Mouse (Mus musculus): Measurements from ENCODE around the gene Ndufc2. TPM values are rescaled to one million over a fixed set of nuclear protein-coding genes. Genes with fewer than 3 reads are reported as not detected.

Gene Ndufc2
- polyA plus RNA-seq, 1 experiment from 2014 or later = 221 TPM

GRCm38 (mm10) chr7:97416473-97416872, 16.7 kb downstream of the Ndufc2 start:
- ATAC-seq (ENCODE audit: low read depth) = no peak
- WGBS (ENCODE audit: insufficient replicate concordance) = 70% methylated on average over 4 of the region's 4 CpGs
- Histone ChIP-seq H3K4me1 (replicated peaks) (peaks cover 2% of the 10 kb centered on the region; the same call in 1 of the 2 replicates), H3K4me2 (no peak overlapping the region), H3K4me3 (replicated peaks) (no peak overlapping the region), H3K9me3 (replicated peaks) (no peaks in the 10 kb centered on the region), H3K27me3 (no peaks in the 10 kb centered on the region), H3K9ac (no peak overlapping the region), H3K27ac (no peak overlapping the region), H3K36me3 (0 out of 2 replicates have a peak, but pooled peaks cover 4% of the 10 kb centered on the region)
- no peak for DNase-seq

DNA sequence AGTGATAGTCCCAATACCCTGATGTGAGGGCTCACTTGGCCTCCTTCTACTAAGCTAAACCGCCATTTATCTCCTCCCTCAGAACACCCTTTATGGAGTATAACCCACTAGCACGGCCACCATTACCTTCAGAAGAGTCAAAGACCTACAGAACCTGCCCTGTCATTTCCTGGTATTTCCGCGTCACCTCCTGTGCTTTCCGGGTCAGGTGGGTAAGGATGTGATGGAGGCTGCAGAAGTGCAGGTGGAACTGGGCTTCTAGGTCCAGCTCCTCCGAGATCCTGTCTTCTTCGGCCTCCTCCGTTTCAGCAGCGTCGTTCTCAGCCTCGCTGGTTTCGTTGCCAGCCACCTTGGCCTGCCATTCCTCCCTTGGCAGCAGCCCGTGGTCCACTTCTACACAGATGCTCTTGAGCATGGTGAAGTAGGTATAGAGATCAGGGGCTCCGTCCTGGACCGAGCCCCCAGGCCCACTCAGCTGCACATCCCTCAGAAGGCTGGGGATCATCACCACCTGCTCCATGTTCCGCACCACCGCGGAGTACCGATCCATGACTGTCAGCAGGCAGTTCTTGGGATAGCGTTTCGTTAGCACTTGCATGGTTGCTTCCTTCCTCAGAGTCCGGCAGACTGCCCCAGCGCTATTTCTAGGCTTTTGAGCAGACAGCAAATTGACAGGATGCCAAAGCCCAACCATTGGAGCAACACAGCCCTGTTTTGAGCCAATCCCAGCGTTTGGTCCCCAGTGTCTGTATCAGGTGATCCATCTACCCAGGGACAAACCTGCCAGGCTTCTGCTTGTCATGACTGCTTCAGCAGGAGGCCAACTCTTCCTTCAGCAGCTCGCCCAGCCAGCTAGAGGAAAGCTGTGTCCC, 17.3 kb downstream of the Ndufc2 start, which contains the start of gene Thrsp:
Thrsp (minus strand) TSS at position 825 of the 872 bp plus-strand sequence.
- DNase-seq (no peak), ATAC-seq (ENCODE audit: low read depth) (no peak)
- Histone ChIP-seq H3K4me3 (replicated peaks) (no peak within 1 kb of the TSS), H3K36me3 (0 out of 2 replicates have a peak, but pooled peaks cover 2% of the 10 kb centered on the region), H3K4me2 (no peak within 1 kb of the TSS), H3K27ac (no peak within 1 kb of the TSS), H3K9ac (no peak within 1 kb of the TSS), H3K4me1 (replicated peaks) (peaks cover 2% of the 10 kb centered on the region; the same call in 1 of the 2 replicates), H3K27me3 (no peaks in the 10 kb centered on the region), H3K9me3 (replicated peaks) (no peaks in the 10 kb centered on the region)
- 63% methylated on average over 25 of the region's 25 CpGs for WGBS (ENCODE audit: insufficient replicate concordance)

DNA sequence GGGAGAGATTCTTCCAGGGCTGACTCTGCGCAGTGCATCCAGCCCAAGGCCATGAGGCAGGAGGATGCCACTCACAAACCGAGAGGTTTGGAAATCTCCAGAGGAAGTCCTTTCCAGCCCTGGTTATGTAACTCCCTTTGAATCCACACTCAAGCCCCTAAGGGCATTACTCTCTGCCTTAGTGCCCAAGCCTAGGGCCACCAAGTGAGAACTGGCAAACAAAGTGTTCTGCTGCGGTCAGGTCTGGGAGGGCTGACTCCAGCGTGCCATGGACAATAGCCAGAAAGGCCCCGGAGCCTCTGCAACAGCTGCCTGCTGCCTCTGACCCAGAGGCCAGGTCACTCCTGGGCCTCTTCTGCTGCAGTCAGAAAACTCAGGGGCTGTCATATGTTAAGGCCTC, 18.9 kb downstream of the Ndufc2 start:
- H3K27me3 ChIP-seq = no peaks in the 10 kb centered on the region
- peaks cover 2% of the 10 kb centered on the region; the same call in 1 of the 2 replicates for H3K4me1 ChIP-seq (replicated peaks)
- no peak overlapping the region for H3K4me3 ChIP-seq (replicated peaks)
- no peak overlapping the region for H3K27ac ChIP-seq
- DNase-seq = no peak
- H3K9ac ChIP-seq = no peak overlapping the region
- no peaks in the 10 kb centered on the region for H3K9me3 ChIP-seq (replicated peaks)
- no peak overlapping the region for H3K4me2 ChIP-seq
- no peaks in the 10 kb centered on the region for H3K36me3 ChIP-seq
- 76% methylated on average over 5 of the region's 5 CpGs for WGBS (ENCODE audit: insufficient replicate concordance)
- no peak for ATAC-seq (ENCODE audit: low read depth)

DNA sequence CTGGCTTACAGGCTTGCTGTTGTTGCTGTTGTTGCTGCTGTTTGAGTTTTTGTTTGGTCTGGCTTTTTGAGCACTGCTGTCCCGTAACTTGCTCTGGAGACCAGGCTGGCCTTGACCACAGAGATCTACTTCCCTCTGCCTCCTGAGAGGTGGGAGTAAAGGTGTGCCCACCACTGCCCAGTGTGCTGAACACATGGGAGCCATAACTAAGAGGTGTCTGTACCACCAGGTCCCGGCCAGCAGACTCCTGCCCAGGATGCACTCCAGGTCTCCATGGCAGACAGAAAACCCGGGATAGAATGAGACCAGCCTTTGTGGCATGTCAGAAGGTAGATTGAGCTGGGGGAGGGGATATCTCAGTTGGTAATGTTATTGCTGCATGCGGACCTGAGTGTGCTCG, 19.4 kb downstream of the Ndufc2 start:
- no peak overlapping the region for H3K27ac ChIP-seq
- no peaks in the 10 kb centered on the region for H3K27me3 ChIP-seq
- no peaks in the 10 kb centered on the region for H3K9me3 ChIP-seq (replicated peaks)
- WGBS (ENCODE audit: insufficient replicate concordance) = 68% methylated on average over 5 of the region's 5 CpGs
- DNase-seq (no peak), ATAC-seq (ENCODE audit: low read depth) (no peak)
- H3K36me3 ChIP-seq = no peaks in the 10 kb centered on the region
- H3K4me3 ChIP-seq (replicated peaks) = no peak overlapping the region
- no peaks in the 10 kb centered on the region for H3K4me1 ChIP-seq (replicated peaks)
- no peak overlapping the region for H3K9ac ChIP-seq
- no peak overlapping the region for H3K4me2 ChIP-seq

GRCm38 (mm10) chr7:97420406-97420805, 20.6 kb downstream of the Ndufc2 start:
- no peak overlapping the region for H3K4me2 ChIP-seq
- peaks cover 3% of the 10 kb centered on the region; the same call in 1 of the 2 replicates for H3K4me1 ChIP-seq (replicated peaks)
- no peaks in the 10 kb centered on the region for H3K36me3 ChIP-seq
- 57% methylated on average over 1 of the region's 1 CpGs for WGBS (ENCODE audit: insufficient replicate concordance)
- H3K9me3 ChIP-seq (replicated peaks) = no peaks in the 10 kb centered on the region
- H3K4me3 ChIP-seq (replicated peaks) = no peak overlapping the region
- H3K27ac ChIP-seq = no peak overlapping the region
- ATAC-seq (ENCODE audit: low read depth) (no peak), DNase-seq (no peak)
- H3K9ac ChIP-seq = no peak overlapping the region
- no peaks in the 10 kb centered on the region for H3K27me3 ChIP-seq

DNA sequence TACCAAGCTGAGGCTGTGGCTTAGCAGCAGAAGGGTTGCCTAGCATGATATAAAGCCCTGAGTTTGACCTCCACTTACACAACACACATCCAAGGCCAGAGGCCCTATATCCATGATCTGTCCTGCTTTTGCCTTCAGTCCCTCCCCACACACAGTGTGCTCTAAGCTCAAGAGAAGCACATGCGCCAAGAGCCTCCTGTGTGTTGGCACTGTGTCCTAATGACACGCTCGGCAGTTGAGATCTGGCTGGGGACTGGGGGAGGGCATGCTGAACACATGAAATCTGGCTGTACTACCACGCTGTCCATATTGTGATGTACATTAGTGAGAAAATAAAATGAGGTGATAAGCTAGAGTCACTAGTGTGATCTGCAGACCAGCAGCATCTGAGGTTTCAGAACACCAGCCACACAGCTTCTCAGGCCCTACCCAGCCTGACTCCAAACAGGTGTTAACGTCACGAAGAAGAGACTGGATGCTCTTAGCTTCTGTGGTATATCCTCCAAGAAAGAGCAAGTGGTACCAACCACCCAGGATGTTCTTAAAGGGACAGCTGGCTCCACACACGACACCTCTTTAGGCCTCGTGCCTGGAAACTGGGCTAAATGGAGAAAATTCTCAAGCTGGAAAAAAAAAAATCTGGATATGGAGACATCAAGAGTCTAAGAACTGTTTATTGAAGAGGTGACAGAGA, 21.3 kb downstream of the Ndufc2 start:
- Histone ChIP-seq H3K27ac (no peak overlapping the region), H3K27me3 (no peaks in the 10 kb centered on the region), H3K9me3 (replicated peaks) (no peaks in the 10 kb centered on the region), H3K36me3 (no peaks in the 10 kb centered on the region), H3K4me3 (replicated peaks) (no peak overlapping the region), H3K4me2 (no peak overlapping the region), H3K4me1 (replicated peaks) (peaks cover 3% of the 10 kb centered on the region; the same call in 1 of the 2 replicates), H3K9ac (no peak overlapping the region)
- DNase-seq = no peak
- ATAC-seq (ENCODE audit: low read depth) = no peak
- 73% methylated on average over 8 of the region's 8 CpGs for WGBS (ENCODE audit: insufficient replicate concordance)

DNA sequence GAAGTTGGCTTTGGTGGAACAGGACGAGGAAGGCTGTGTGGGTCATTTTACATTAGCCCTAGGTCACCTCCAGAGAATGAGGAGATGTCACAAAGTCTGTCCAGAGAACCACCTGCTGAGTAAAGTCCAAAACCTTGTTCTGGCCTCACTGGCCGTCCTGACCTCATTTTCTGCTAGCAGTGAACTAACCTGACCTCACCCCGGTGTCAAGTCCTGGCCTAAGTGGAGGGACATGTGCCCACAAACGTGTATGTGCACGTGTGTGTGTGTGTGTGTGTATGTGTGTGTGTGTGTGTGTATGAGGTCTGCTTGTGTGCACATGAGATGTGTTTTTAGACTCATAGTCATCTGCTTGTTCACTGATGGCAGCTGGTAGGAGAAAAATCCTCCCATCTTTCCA, 24.0 kb downstream of the Ndufc2 start:
- Histone ChIP-seq H3K27me3 (no peaks in the 10 kb centered on the region), H3K4me2 (no peak overlapping the region), H3K27ac (no peak overlapping the region), H3K4me1 (replicated peaks) (peaks cover 3% of the 10 kb centered on the region; the same call in 1 of the 2 replicates), H3K9me3 (replicated peaks) (no peaks in the 10 kb centered on the region), H3K36me3 (no peaks in the 10 kb centered on the region), H3K4me3 (replicated peaks) (no peak overlapping the region), H3K9ac (peak overlapping the region; percentile 1; the same call in 1 of the 2 replicates)
- 46% methylated on average over 5 of the region's 5 CpGs for WGBS (ENCODE audit: insufficient replicate concordance)
- DNase-seq (no peak), ATAC-seq (ENCODE audit: low read depth) (no peak)

DNA sequence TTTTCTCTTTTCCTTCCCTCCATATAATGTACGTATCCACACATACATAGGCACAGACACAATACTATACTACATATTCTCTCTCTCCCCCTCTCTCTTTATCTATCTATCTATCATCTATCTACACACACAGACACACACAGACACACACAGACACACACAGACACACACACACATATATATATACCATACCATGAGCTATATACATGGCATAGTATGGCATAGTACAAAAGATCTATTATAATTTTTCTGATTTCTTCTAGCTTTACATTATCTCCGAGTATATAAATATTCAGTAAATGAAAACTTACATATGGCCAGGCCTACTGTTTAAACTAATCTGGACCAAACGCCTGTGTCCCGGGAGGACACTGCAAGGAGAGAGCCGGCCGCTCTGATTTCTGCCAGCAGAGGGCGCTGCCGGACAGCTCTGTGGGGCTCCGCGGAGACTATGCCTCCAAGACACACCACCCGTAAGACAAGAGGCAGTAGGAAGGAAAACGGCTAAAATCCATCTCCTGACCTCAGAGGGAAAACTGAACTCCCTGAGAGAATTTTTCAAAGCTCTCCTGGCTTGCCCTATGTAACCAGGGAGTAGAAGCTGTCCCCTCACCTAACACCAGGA, 24.9 kb downstream of the Ndufc2 start:
- no peak overlapping the region for H3K27ac ChIP-seq
- H3K36me3 ChIP-seq = no peaks in the 10 kb centered on the region
- ATAC-seq (ENCODE audit: low read depth) (peak; percentile 61; the same call in 1 of the 2 replicates), DNase-seq (peak; percentile 66)
- 7% methylated on average over 12 of the region's 12 CpGs for WGBS (ENCODE audit: insufficient replicate concordance)
- no peak overlapping the region for H3K4me2 ChIP-seq
- H3K9me3 ChIP-seq (replicated peaks) = no peaks in the 10 kb centered on the region
- H3K27me3 ChIP-seq = no peaks in the 10 kb centered on the region
- H3K4me1 ChIP-seq (replicated peaks) = peaks cover 3% of the 10 kb centered on the region; the same call in 1 of the 2 replicates
- H3K9ac ChIP-seq = no peak overlapping the region
- H3K4me3 ChIP-seq (replicated peaks) = no peak overlapping the region

GRCm38 (mm10) chr7:97426566-97426965, 26.8 kb downstream of the Ndufc2 start:
- H3K4me3 ChIP-seq (replicated peaks) = no peak overlapping the region
- H3K9me3 ChIP-seq (replicated peaks) = no peaks in the 10 kb centered on the region
- H3K4me1 ChIP-seq (replicated peaks) = peaks cover 3% of the 10 kb centered on the region; the same call in 1 of the 2 replicates
- 64% methylated on average over 6 of the region's 6 CpGs for WGBS (ENCODE audit: insufficient replicate concordance)
- no peak overlapping the region for H3K9ac ChIP-seq
- DNase-seq = no peak
- no peak overlapping the region for H3K27ac ChIP-seq
- no peak overlapping the region for H3K4me2 ChIP-seq
- no peaks in the 10 kb centered on the region for H3K36me3 ChIP-seq
- no peak for ATAC-seq (ENCODE audit: low read depth)
- no peaks in the 10 kb centered on the region for H3K27me3 ChIP-seq

DNA sequence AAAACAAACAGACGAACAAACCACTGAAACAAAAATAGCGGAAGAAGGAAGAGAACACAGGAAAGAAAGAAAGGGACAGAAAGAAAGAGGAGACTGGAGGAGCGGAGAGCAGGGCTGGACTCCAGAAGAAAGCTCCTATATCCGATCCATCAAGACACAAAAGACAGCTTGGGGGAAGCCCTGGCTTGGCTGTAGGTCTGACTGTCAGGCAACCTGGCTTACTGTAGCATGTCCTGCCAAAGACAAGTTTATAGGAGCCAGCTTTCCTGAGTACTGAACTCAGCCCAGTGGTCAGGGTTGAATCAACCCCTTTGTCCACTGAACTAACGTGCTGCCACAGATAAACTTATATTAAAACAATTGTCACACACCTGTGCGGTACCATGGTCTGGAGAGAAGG, 27.5 kb downstream of the Ndufc2 start:
- WGBS (ENCODE audit: insufficient replicate concordance) = 74% methylated on average over 6 of the region's 6 CpGs
- H3K4me1 ChIP-seq (replicated peaks) = peaks cover 3% of the 10 kb centered on the region; the same call in 1 of the 2 replicates
- H3K9me3 ChIP-seq (replicated peaks) = no peaks in the 10 kb centered on the region
- no peak overlapping the region for H3K27ac ChIP-seq
- no peak overlapping the region for H3K4me3 ChIP-seq (replicated peaks)
- H3K27me3 ChIP-seq = no peaks in the 10 kb centered on the region
- ATAC-seq (ENCODE audit: low read depth) (no peak), DNase-seq (no peak)
- no peak overlapping the region for H3K9ac ChIP-seq
- H3K36me3 ChIP-seq = no peaks in the 10 kb centered on the region
- no peak overlapping the region for H3K4me2 ChIP-seq

DNA sequence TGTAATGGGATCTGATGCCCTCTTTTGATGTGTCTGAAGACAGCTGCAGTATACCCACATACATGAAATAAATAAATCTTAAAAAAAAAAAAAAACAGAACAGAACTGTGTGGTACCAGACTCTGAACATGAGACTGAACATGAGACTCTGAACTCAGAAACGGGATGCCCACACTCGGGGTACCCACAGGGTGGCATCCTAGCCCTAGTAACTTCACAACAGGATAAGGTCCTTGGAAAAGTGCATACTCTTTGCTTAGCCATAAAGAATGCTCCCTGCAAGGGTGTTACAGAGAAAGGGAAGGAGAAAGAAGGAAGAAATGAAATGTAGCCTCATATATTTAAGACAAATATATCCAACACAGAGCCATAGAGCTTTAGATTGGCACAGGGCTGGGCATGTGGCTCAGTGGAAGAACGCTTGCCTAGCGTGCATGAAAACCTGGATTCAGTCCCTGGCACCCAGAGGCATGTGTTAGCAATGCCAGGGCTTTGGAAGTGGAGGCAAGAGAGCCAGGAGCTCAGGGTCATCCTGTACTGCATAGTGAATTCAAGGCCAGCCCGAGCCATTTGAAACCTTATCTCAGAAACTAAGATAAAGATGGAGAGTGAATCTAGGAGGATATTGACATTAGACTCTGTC, 28.1 kb downstream of the Ndufc2 start:
- no peaks in the 10 kb centered on the region for H3K9me3 ChIP-seq (replicated peaks)
- H3K36me3 ChIP-seq = no peaks in the 10 kb centered on the region
- no peaks in the 10 kb centered on the region for H3K27me3 ChIP-seq
- no peak for DNase-seq
- no peak overlapping the region for H3K4me3 ChIP-seq (replicated peaks)
- no peak overlapping the region for H3K9ac ChIP-seq
- H3K27ac ChIP-seq = no peak overlapping the region
- WGBS (ENCODE audit: insufficient replicate concordance) = 62% methylated on average over 5 of the region's 5 CpGs
- no peak overlapping the region for H3K4me2 ChIP-seq
- peaks cover 3% of the 10 kb centered on the region; the same call in 1 of the 2 replicates for H3K4me1 ChIP-seq (replicated peaks)
- ATAC-seq (ENCODE audit: low read depth) = no peak

Data from liver, embryonic 13.5 days (tissue).